Mouse (Mus musculus) ES-E14 (cell line): ENCODE measurements at regions not wholly inside any gene's neighbourhood (a gene's known extent, or its start where the extent isn't known, plus 50 kb on each side); places are given as distances from the start of the nearest gene placed in this dataset.

Experiments used
- DNase-seq: peaks from one replicate; pipeline ENCODE4 v3.0.0-alpha.2; 2013; ENCODE audit warnings: low read depth, low spot score
- H3K27ac ChIP-seq: 2 replicates; pipeline ENCODE4 v1.5.1; 2012; ENCODE audit warnings: low read depth, mild to moderate bottlenecking, low read length, moderate library complexity, mixed read lengths; ENCODE audit not compliant: poor library complexity, insufficient read depth, severe bottlenecking
- H3K36me3 ChIP-seq: 2 replicates; pipeline ENCODE4 v1.6.1; 2012; ENCODE audit warnings: mild to moderate bottlenecking, low read length, moderate library complexity, mixed read lengths; ENCODE audit not compliant: control insufficient read depth, poor library complexity, insufficient read depth, severe bottlenecking
- H3K4me1 ChIP-seq, 2 experiments: fragments of 150-350 bp in 1 of 2; sonication (generic) in 1 of 2; 2 replicates each; pipeline ENCODE4 v1.6.1; 2012; ENCODE audit warnings: low read length in 2 of 2, mild to moderate bottlenecking in 1 of 2, mixed read lengths in 1 of 2; ENCODE audit not compliant: control insufficient read depth in 2 of 2, insufficient read depth in 2 of 2, poor library complexity in 1 of 2
- H3K4me3 ChIP-seq, 2 experiments: fragments of 150-350 bp in 1 of 2; sonication (generic) in 1 of 2; 2 replicates each; pipeline ENCODE4 v1.5.1; 2012; ENCODE audit warnings: low read length in 2 of 2, low read depth in 1 of 2, mild to moderate bottlenecking in 1 of 2, mixed read lengths in 1 of 2; ENCODE audit not compliant: insufficient read depth in 1 of 2, poor library complexity in 1 of 2, severe bottlenecking in 1 of 2
- H3K9ac ChIP-seq: 2 replicates; pipeline ENCODE4 v1.6.1; 2012; ENCODE audit warnings: low read depth, mild to moderate bottlenecking, low read length, mixed read lengths; ENCODE audit not compliant: poor library complexity, insufficient read depth, severe bottlenecking
- H3K9me3 ChIP-seq: fragments of 150-350 bp; sonication (generic); 2 replicates; pipeline ENCODE4 v1.6.1; 2012; ENCODE audit warnings: low read depth, mild to moderate bottlenecking, low read length; ENCODE audit not compliant: control insufficient read depth, insufficient read depth
- CHD2 ChIP-seq: IDR thresholded peaks from 2 replicates; pipeline ENCODE4 v1.6.1; 2014; ENCODE audit warnings: mild to moderate bottlenecking, low read depth, low read length, inconsistent platforms
- HCFC1 ChIP-seq: IDR thresholded peaks from 2 replicates; pipeline ENCODE4 v1.6.1; 2012; ENCODE audit warnings: low read length, inconsistent platforms, borderline replicate concordance; ENCODE audit not compliant: insufficient read depth
- MAFK ChIP-seq: IDR thresholded peaks from 2 replicates; pipeline ENCODE4 v1.6.1; 2014; ENCODE audit warnings: mild to moderate bottlenecking, low read depth, low read length, inconsistent platforms; ENCODE audit not compliant: insufficient read depth
- ZC3H11A ChIP-seq: IDR thresholded peaks from 2 replicates; pipeline ENCODE4 v1.6.1; 2012; ENCODE audit warnings: low read depth, mild to moderate bottlenecking, inconsistent platforms, low read length, borderline replicate concordance
- ZNF384 ChIP-seq: IDR thresholded peaks from 2 replicates; pipeline ENCODE4 v1.6.1; 2012; ENCODE audit warnings: low read depth, low read length, inconsistent platforms
- in situ Hi-C, 2 experiments: fragments of 600-800 bp; cut with MboI; formaldehyde crosslinking; loops; one replicate each; pipeline ENCODE4 v1.15.1; 2025; ENCODE audit warnings: low sequenced_read_pairs in 2 of 2, inconsistent platforms in 1 of 2; ENCODE audit not compliant: unreplicated experiment in 2 of 2

DNA sequence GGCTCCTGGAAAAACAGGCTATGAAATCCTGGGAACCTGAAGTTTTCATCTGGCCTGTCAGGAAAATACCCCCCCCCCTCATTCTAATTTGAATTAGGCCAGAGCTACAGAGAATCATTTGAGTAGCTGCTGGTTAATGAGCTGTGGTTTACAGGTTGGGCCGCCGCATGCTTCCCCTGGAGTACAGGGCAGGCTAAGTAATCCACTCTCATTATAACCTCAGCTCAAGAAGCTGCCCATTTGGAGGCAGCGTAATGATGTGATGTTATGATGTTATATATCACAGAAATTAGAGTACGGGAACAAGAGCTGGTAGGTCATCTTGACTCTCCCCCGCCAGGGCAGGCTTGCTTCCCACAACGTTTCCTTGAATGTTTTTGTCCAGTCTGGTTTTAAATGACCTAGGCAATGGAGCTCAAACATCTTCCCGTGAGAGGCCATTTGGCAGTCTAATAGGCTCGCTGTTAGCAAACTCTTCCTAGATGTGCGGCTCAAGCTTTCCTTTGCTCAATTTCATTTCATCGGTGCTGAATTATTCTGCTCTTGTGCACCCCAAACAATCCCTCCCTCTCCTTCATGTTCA, 315.0 kb downstream of the D3Ertd751e start:
- no peak overlapping the region for H3K4me3 ChIP-seq
- no peaks in the 10 kb centered on the region for H3K4me1 ChIP-seq
- DNase-seq = no peak
- in situ Hi-C loops = no loop called here
- H3K9ac ChIP-seq = no peak overlapping the region
- H3K36me3 ChIP-seq = no peaks in the 10 kb centered on the region
- no peaks in the 10 kb centered on the region for H3K9me3 ChIP-seq
- H3K27ac ChIP-seq = no peak overlapping the region
- TF ChIP-seq MAFK (no peak), CHD2 (no peak), HCFC1 (no peak), ZC3H11A (no peak), ZNF384 (no peak)

DNA sequence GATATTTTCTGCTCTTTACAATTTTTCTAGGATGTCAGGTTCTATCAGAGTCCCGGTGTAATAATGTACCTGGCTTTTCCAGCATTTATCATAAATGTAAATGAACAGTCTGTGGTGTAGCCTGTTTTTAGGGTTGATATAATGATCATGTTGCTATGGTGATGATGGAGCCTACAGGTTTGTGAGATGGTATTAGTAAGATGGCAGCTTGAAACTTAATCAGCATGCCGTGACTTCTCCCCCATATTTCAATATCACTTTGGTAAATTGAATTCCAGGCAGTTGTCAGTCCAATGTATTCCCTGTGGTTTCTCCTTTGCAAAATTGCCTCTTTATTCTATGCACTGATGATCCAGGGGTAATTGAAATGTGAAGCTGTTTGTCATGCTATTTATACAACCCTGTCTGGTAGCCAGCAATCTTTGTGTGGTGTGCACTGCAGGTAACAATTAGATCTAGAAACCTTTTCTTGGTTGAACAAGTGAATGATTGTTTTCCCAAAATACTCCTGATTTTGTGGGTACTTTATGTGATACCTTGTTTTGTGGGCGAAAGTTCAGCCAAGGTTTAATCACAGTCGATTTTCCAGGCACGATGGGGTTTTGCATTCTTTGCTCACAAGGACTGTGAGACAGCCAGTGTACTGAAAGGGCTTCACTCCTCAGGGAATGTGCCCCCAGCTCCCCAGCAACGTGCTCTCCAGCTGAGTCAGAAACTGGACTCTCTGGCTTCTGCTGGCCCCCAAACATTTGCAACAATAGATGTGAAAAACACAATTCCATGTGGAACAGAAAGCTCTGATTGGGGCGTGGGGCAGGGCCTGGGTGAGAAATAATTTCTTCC, 322.9 kb downstream of the D3Ertd751e start:
- no peak for DNase-seq
- Histone ChIP-seq H3K4me1 (no peaks in the 10 kb centered on the region), H3K36me3 (no peaks in the 10 kb centered on the region), H3K4me3 (no peak overlapping the region), H3K27ac (no peak overlapping the region), H3K9ac (no peak overlapping the region), H3K9me3 (no peaks in the 10 kb centered on the region)
- TF ChIP-seq CHD2 = no peak
- no peak for TF ChIP-seq ZC3H11A
- TF ChIP-seq ZNF384 = no peak
- no peak for TF ChIP-seq MAFK
- no peak for TF ChIP-seq HCFC1
- in situ Hi-C loops = no loop called here

DNA sequence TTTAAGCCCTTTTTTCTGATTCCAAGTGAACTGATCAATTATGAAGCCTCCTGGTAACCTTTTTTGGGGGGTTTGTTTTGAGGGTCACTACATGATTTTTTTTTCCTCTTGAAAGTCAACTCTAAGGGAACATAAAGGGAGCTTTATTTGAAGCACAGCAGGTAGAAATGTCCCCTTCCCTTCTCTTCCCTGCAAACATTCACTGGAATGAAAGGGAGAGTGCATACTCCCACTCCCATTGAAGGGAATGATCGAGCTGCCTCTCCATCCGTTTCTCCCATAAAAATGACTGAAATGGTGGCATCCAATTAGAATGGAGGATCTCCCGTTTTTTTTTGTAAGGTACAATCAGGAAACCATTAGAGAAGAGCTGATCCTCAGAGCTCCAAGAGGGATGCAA, 323.6 kb downstream of the D3Ertd751e start:
- TF ChIP-seq HCFC1 = no peak
- TF ChIP-seq ZNF384 = 0 out of 2 replicates have a peak, but pooled peaks have one; percentile 25
- Histone ChIP-seq H3K27ac (no peak overlapping the region), H3K9ac (no peak overlapping the region), H3K4me1 (no peaks in the 10 kb centered on the region), H3K4me3 (no peak overlapping the region), H3K9me3 (no peaks in the 10 kb centered on the region), H3K36me3 (no peaks in the 10 kb centered on the region)
- no peak for DNase-seq
- in situ Hi-C loops = no loop called here

DNA sequence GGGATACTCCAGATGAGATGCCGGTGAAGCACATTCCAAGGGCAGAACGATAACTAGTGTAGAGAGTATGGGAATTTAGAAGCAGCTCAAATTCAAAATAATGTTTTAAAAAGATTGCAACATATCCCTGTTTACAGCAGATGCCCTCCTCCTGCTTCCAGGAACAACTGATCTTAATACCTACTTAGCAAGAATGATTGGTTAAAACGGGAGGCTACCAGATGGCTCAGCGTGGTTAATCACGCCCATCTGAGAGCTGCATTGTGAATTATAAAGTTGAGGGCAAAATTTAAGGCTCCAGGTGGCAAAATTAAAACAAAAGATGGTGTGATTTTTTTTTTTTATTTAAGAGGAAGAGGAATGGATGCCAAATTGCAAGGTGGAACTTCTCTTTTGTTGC, 324.6 kb downstream of the D3Ertd751e start:
- in situ Hi-C loops = no loop called here
- Histone ChIP-seq H3K36me3 (no peaks in the 10 kb centered on the region), H3K4me3 (no peak overlapping the region), H3K4me1 (no peaks in the 10 kb centered on the region), H3K27ac (no peak overlapping the region), H3K9ac (no peak overlapping the region), H3K9me3 (no peaks in the 10 kb centered on the region)
- no peak for DNase-seq
- TF ChIP-seq ZNF384 (no peak), HCFC1 (no peak), CHD2 (no peak), MAFK (no peak), ZC3H11A (no peak)
